Mouse (Mus musculus): ENCODE results near the gene Sept4.

The Sept4 gene

GRCm38 (mm10) chr11:87578963-87579601 lies 10.4 kb downstream of the Sept4 start:
- peak; percentile 11; the same call in 1 of the 2 replicates for ATAC-seq (ENCODE audit: low TSS enrichment)

DNA sequence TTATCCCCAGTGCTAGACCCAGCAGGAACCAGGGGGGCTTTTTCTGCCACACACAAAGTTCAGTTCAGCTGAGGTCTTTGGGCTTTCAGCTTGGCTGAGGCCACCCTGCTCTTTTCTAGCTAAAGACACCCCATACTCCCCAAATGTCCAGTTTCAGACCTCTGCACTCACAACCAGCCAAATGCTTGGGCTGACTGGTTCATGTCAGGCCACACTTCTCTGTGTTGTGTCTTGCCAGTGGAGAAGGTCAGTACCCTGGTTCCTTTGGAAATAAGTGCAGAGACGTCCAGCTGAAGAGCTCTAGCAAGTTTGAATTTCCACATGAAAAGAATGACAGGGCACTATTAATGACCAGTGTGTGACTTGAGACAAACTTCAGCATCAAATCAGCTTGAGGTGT lies 11.0 kb downstream of the Sept4 start:
- no peak for ATAC-seq (ENCODE audit: low TSS enrichment)

DNA sequence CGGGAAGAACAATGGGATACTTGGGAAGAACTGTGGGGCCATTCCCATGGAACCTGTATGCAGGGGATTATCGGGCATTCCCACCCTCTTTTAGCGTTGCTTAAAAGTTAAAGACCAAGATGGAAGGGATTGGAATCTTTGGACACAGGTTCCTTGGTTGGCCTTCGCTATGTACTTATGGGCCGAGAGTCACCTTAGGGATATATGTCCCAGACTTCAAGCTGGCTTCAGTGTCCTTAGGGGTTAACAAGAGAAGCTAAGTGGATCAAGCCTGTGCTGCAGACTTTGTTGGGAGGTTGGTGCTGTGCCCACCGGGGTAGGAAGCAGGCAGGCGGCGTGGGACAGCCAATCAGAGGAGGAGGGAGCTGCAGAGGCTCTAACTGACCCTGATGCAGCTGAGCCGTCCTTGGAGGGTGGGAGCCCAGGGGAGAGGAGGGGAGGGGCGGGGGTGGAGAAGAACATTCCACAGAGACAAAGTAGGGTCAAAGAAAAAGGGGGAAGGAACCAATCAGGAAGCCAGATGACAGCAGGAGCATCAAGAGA lies 11.9 kb downstream of the Sept4 start:
- ATAC-seq (ENCODE audit: low TSS enrichment): no peak

GRCm38 (mm10) chr11:87581161-87581865 lies 12.6 kb downstream of the Sept4 start:
- no peak for ATAC-seq (ENCODE audit: low TSS enrichment)

GRCm38 (mm10) chr11:87581933-87582710 lies 13.4 kb downstream of the Sept4 start:
- ATAC-seq (ENCODE audit: low TSS enrichment): 0 out of 2 replicates have a peak, but pooled peaks have one; percentile 2

GRCm38 (mm10) chr11:87583291-87584034 lies 14.8 kb downstream of the Sept4 start:
- ATAC-seq (ENCODE audit: low TSS enrichment): no peak

GRCm38 (mm10) chr11:87584711-87585505 lies 16.2 kb downstream of the Sept4 start:
- no peak for ATAC-seq (ENCODE audit: low TSS enrichment)

DNA sequence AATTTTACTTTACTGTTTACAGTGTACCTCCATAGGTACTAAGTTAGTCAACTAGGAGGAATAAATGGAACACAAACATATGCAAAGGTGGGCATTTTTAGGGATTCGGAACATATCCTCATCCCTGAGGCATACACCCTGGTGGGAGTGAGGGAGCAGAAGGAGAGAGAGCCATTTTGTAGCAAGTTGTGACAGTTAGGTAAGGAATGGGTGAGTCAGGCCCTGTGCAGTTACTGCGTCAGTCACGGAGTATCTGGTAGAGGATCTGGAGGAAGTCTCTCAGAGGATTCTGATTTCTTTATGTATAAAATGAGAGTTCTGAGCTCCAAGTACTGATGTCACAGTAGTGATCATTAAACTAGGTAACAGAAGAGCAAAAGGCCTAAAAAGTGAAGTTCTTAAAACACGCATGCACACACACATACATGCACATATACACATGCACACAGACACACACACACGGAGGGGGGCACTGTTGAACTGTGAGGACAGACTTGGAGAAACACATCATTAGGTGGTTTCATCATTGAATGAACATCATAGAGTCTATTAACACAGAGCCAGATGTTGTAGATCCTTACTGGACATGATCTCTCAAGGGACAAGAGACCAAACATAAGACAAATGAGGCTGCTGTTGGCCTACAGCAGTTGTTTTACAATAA lies 18.6 kb downstream of the Sept4 start:
- no peak for ATAC-seq (ENCODE audit: low TSS enrichment)

DNA sequence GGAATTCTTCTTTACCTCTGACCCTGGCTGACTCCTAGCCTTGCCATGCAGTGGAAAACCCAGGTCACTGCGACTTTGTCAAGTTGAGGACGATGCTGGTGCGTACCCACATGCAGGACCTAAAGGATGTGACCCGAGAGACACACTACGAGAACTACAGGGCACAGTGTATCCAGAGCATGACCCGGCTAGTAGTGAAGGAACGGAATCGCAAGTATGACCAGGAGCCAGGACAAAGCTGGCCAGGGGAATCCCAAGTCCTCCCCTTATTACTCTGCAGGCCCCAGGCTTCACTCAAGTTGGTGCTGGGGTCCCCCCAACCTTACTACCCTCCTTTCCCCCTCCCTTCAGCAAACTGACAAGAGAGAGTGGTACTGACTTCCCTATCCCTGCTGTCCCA lies 20.9 kb downstream of the Sept4 start:
- ATAC-seq (ENCODE audit: low TSS enrichment): no peak

DNA sequence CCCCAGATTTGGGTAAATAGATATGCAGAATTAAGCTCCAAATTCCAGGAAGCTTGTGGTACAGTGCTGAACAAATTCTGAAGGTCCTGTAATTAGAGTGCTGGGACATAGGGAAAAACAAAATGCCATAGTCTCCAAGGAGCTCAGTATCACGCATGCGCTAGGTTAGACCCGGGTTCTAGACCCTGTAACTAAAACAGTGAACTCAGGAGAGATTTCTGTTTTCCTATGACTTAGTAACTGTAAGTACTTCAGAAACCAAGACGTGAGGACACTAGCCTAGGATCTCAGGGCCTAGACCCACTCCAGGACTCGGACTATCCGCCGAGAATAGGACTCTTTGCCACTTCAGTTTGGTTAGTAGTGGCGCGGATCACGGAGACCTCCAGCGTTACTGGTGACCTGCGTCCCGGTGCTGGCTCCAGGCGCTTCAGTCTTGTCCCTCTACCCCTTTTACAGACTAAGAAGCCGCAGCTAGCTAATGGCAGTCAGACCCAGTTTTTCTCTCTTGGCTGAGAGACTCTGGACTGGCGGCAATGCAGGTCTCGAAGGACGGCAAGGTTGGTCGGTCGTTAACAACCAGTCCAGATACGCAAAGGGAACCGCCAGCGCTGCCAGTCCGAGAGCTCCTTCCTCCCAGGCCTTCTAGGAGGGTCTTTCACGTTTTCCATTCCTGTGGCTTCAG lies 22.3 kb downstream of the Sept4 start:
- no peak for ATAC-seq (ENCODE audit: low TSS enrichment)

DNA sequence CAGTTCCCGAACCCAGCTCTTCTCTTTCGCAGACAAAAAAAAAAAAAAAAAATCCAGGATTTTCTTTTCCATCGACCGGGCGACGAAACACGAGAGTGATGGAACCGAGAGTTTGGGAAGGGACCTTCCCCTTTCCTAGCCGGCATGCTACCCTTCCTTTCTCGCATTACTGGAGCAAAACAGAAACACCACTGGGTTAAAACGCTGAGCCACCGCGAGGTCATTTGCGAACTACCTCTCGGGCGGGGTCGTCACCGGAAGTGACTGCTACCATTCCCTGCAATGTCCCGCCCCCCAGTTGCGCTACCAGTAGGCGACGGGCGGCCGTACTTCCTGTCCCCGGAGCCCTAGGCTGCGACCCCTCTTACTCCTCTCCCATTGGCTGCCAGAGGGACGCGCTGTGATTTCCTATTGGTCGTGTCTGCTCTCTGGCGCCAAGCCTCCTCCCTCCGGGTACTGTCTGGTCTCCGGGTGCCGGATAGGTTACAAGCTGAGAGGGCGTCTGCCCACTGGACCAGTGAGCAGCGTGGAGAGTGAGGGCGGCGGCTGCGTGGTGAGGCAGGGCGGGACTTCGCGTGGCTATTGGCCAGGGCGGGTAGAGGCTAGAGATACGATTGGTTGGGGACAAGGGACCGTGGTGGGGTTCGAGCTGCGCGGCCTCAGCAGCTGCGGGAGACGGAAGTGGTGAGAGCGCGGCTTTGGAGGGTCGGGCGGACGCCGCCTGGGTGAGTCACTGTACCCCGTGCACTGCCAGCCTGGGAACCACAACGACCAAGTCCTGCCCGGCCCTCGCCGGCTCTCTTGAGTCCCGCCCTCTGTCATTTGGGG lies 23.0 kb downstream of the Sept4 start, which contains the start of gene Mtmr4:
Gene Mtmr4, plus strand, starts transcription at position 637 of the 828 bp plus-strand sequence.
- peak; percentile 84 for ATAC-seq (ENCODE audit: low TSS enrichment)

- ATAC-seq (ENCODE audit: low TSS enrichment): peak; percentile 1
Measured at GRCm38 (mm10) chr11:87592354-87592695, 23.6 kb downstream of the Sept4 start.

DNA sequence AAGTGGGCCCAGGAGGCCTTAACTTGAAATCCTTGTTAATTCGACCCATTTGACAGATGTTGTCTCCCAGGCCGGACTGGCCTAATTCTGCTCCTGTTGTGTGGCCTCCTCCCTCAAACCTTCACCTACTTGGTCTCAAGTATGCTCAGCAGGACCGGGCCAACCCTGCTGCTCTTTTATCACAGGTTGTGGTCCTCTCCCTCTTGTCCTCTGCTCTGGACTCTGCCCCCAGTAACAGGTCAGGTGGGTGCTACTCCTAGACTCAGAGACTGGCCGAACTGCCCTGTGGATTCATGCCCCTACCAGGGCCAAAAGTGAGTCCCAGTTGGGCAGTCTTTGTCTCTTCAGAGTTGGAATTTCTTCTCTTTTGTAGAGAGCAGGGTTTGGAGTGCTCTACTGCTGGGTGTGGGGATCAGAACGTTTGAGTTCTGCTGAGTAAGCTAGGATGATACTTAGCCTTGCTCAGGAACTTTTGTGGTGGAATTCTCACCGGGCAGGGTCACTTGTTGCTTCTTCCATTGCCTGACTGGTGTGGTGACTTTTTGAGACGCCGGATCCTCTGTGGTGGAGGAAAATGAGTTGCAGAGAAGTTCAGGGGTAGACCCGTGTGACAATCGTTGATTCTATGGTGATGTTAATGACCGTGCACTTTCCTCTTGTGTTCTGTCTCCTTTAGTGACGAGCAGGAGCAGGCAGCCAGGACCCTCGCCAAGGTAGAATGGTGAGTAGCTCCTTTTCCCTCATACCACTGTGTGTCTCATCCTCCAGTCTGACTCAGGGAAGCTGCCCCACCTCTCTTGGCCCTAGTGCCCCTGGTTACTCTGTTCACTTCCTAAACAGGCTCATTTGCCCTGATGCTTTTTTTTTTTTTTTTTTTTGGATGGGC lies 24.3 kb downstream of the Sept4 start:
- ATAC-seq (ENCODE audit: low TSS enrichment): no peak

GRCm38 (mm10) chr11:87595327-87595841 lies 26.7 kb downstream of the Sept4 start:
- peak; percentile 58 for ATAC-seq (ENCODE audit: low TSS enrichment)

DNA sequence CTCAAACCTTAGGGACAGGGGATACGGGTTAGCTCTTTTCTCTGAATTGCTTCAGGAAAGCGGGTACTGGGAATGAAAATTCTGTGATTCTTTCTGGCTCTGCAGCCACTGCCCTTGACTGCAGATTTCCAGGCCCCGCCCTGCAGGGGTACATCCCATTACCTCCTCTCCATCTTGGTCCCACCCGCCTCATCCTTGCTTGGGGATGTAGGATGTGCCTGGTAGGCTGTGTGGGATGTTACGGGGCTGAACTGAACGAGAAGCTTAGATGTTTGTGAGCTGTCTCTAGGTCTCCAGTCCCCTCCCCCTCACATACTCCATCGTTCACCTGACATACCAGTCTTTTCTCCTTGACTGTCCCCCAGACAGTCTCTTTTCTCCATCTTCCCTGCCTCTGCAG lies 27.3 kb downstream of the Sept4 start:
- no peak for ATAC-seq (ENCODE audit: low TSS enrichment)

- ATAC-seq (ENCODE audit: low TSS enrichment): no peak
Measured at GRCm38 (mm10) chr11:87596492-87596891, 27.8 kb downstream of the Sept4 start.

DNA sequence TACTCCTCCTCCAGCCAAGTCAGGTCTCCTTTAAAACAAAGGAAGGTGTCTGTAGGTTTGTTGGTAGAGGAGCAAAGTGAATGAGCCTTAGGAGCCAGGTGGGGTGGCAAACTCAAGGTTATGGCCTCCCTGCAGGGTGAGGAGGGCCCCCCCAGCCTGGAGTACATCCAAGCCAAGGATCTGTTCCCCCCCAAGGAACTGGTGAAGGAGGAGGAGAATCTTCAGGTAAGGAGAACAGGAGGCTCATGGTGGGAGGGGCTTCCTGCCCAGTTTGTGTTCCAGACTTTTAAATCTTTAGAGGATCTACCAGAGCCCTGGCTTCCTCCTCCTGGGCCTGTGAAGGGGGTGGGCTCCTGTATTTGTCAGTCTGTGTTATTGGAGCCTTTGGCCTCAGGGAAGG lies 28.4 kb downstream of the Sept4 start:
- no peak for ATAC-seq (ENCODE audit: low TSS enrichment)
